Mouse (Mus musculus): Measurements from ENCODE around the gene Fkbpl. TPM values are rescaled to one million over a fixed set of nuclear protein-coding genes. Genes with fewer than 3 reads are reported as not detected.

Fkbpl gene
- total and polyA plus RNA-seq, 3 experiments, result 5.5 to 8.2 (median 6.2) TPM

DNA sequence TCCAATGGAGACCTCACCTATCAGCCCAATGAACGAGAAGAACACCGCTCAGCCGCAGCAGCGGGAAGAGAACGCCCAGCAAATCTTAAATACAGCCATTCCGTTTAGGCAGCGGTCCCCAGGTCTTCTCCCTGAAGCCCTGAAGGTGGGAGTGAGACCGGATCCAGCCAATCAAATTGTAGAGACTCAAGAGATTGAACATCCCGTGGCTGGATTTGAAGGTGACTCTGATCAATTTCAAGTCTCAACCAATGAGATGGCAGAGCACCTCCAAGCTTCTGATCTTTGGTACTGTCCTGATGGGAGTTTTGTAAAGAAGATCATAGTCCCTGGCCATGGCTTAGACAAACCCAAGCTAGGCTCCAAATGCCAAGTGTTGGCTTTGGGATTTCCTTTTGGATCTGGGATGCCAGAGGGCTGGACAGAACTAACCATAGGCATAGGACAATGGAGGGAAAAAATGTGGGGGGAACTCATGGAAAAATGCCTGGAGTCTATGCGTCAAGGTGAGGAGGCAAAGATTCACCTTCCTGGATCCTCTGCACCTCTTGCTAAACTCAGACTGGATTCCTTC, 779 bp downstream of the Fkbpl start:
- H3K4me1 ChIP-seq (ENCODE audit: control insufficient read depth in 1 of 2, insufficient read depth in 2 of 2), result peaks cover 16 to 54% of the 10 kb centered on the region in 2 experiments
- in situ Hi-C loops (cut with MboI; ENCODE audit: low pct_ligation_motif_present, low pct_unique_long_range_greater_than_20kb, low sequenced_read_pairs), result no loop called here
- H3K36me3 ChIP-seq (replicated peaks in 1 of 2; ENCODE audit: control insufficient read depth in 1 of 2, insufficient read depth in 1 of 2, low read length in 1 of 2), result peaks cover 9 to 29% of the 10 kb centered on the region in 2 experiments
- no peak overlapping the region for H3K27ac ChIP-seq (ENCODE audit: insufficient read depth, low read depth)
- peak overlapping the region; percentile 65 to 80 (median 76) for H3K4me3 ChIP-seq (replicated peaks in 1 of 3; ENCODE audit: low read depth in 2 of 3, low read length in 2 of 3, poor library complexity in 1 of 3)
- TF ChIP-seq MAFK (IDR thresholded peaks at IDR 0.05; ENCODE audit: insufficient replicate concordance, low read length) (no peak), NELFE (IDR thresholded peaks at IDR 0.05; ENCODE audit: low read depth, low read length) (no peak), JUND (conservative IDR thresholded peaks at IDR 0.05; ENCODE audit: low read depth, low read length) (no peak), MXI1 (IDR thresholded peaks at IDR 0.05; ENCODE audit: low read depth, low read length) (no peak), SIN3A (IDR thresholded peaks at IDR 0.05; ENCODE audit: low read length) (no peak), ETS1 (conservative IDR thresholded peaks at IDR 0.05; ENCODE audit: low read depth, low read length) (no peak)
- peak overlapping the region; percentile 86 for H3K4me2 ChIP-seq (ENCODE audit: insufficient read depth, low read depth, poor library complexity, severe bottlenecking)
- H3K27me3 ChIP-seq (replicated peaks), result peaks cover 35% of the 10 kb centered on the region
- peak overlapping the region; percentile 94; the same call in 1 of the 2 replicates for H3K9ac ChIP-seq (ENCODE audit: insufficient read depth, low read depth)
- dilution Hi-C loops (cut with MboI; ENCODE audit: extremely low pct_ligation_motif_present, extremely low pct_unique_long_range_greater_than_20kb, low sequenced_read_pairs), result no loop called here
- H3K79me2 ChIP-seq (replicated peaks; ENCODE audit: control insufficient read depth, extremely low read depth, insufficient read depth, poor library complexity, severe bottlenecking), result no peaks in the 10 kb centered on the region; the same call in 1 of the 2 replicates
- no peaks in the 10 kb centered on the region for H3K9me3 ChIP-seq (replicated peaks; ENCODE audit: low read length)
- no peak for DNase-seq (ENCODE audit: extremely low read depth)

DNA sequence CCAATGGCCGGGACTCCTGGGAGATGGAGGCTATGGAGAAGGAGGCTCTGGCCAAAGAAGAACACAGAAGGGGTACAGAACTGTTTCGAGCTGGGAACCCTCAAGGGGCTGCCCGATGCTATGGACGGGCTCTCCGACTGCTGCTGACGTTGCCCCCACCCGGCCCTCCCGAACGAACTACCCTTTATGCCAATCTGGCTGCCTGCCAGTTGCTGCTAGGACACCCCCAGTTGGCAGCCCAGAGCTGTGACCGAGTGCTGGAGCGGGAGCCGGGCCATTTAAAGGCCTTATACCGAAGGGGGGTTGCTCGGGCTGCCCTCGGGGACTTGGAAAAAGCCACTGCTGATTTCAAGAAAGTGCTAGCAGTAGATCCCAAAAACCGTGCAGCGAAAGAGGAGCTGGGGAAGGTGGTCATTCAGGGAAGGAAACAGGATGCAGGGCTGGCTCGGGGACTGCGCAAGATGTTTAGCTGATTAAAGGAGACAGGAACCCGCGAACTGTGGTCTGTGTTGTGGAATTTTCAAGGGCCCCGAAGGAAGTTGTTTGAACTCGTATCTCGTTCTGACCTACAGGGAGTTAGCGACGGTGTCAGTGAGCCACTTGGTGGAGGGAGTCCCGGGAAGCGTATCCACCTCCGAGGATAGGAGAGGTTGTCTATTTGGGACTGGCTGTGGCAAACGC, 1.4 kb downstream of the Fkbpl start:
- no peak overlapping the region for H3K4me3 ChIP-seq (replicated peaks in 1 of 3; ENCODE audit: low read depth in 2 of 3, low read length in 2 of 3, poor library complexity in 1 of 3)
- peaks cover 28% of the 10 kb centered on the region for H3K27me3 ChIP-seq (replicated peaks)
- TF ChIP-seq RAD21 (IDR thresholded peaks at IDR 0.05; ENCODE audit: low read depth, low read length), result no peak
- no peak for TF ChIP-seq NELFE (IDR thresholded peaks at IDR 0.05; ENCODE audit: low read depth, low read length)
- TF ChIP-seq CHD2 (IDR thresholded peaks at IDR 0.05; ENCODE audit: low read length), result no peak
- no peak for TF ChIP-seq JUND (conservative IDR thresholded peaks at IDR 0.05; ENCODE audit: low read depth, low read length)
- TF ChIP-seq ZC3H11A (IDR thresholded peaks at IDR 0.05; ENCODE audit: low read depth, low read length), result no peak
- no peak for TF ChIP-seq PAX5 (IDR thresholded peaks at IDR 0.05; ENCODE audit: low read length)
- no peak for TF ChIP-seq IRF4 (IDR thresholded peaks at IDR 0.05; ENCODE audit: low read depth, low read length)
- TF ChIP-seq MEF2A (IDR thresholded peaks at IDR 0.05; ENCODE audit: borderline replicate concordance, low read depth, low read length), result no peak
- TF ChIP-seq ZNF384 (IDR thresholded peaks at IDR 0.05; ENCODE audit: low read depth, low read length), result no peak
- TF ChIP-seq ZMIZ1 (IDR thresholded peaks at IDR 0.05; ENCODE audit: low read depth, low read length), result no peak
- TF ChIP-seq MYC (IDR thresholded peaks at IDR 0.05; ENCODE audit: low read depth, low read length), result no peak
- TF ChIP-seq BHLHE40 (IDR thresholded peaks at IDR 0.05; ENCODE audit: low read depth, low read length), result no peak
- no peak for TF ChIP-seq HCFC1 (IDR thresholded peaks at IDR 0.05; ENCODE audit: low read depth, low read length)
- no peak for TF ChIP-seq TCF12 (IDR thresholded peaks at IDR 0.05; ENCODE audit: low read depth, low read length)
- TF ChIP-seq ZKSCAN1 (IDR thresholded peaks at IDR 0.05; ENCODE audit: borderline replicate concordance, low read depth, low read length), result no peak
- TF ChIP-seq USF1 (IDR thresholded peaks at IDR 0.05; ENCODE audit: low read depth, low read length), result no peak
- TF ChIP-seq SIN3A (IDR thresholded peaks at IDR 0.05; ENCODE audit: low read length), result no peak
- TF ChIP-seq KAT2A (IDR thresholded peaks at IDR 0.05; ENCODE audit: insufficient replicate concordance, low read length), result no peak
- no peak overlapping the region for H3K27ac ChIP-seq (ENCODE audit: insufficient read depth, low read depth)
- no peaks in the 10 kb centered on the region for H3K9me3 ChIP-seq (replicated peaks; ENCODE audit: low read length)
- H3K79me2 ChIP-seq (replicated peaks; ENCODE audit: control insufficient read depth, extremely low read depth, insufficient read depth, poor library complexity, severe bottlenecking), result no peaks in the 10 kb centered on the region; the same call in 1 of the 2 replicates
- dilution Hi-C loops (cut with MboI; ENCODE audit: extremely low pct_ligation_motif_present, extremely low pct_unique_long_range_greater_than_20kb, low sequenced_read_pairs) (no loop called here), in situ Hi-C loops (cut with MboI; ENCODE audit: low pct_ligation_motif_present, low pct_unique_long_range_greater_than_20kb, low sequenced_read_pairs) (no loop called here)
- no peak overlapping the region for H3K4me2 ChIP-seq (ENCODE audit: insufficient read depth, low read depth, poor library complexity, severe bottlenecking)
- no peak overlapping the region for H3K9ac ChIP-seq (ENCODE audit: insufficient read depth, low read depth)
- H3K36me3 ChIP-seq (replicated peaks in 1 of 2; ENCODE audit: control insufficient read depth in 1 of 2, insufficient read depth in 1 of 2, low read length in 1 of 2), result peaks cover 15 to 36% of the 10 kb centered on the region in 2 experiments
- DNase-seq (ENCODE audit: extremely low read depth), result no peak
- peaks cover 16 to 48% of the 10 kb centered on the region in 2 experiments for H3K4me1 ChIP-seq (ENCODE audit: control insufficient read depth in 1 of 2, insufficient read depth in 2 of 2)

Data from CH12.LX (cell line).